Mouse (Mus musculus) B cell, adult 2 months (primary cell): Measurements from ENCODE around the gene Zmym2.
"Not testable (repeated sequence)": the region's sequence is repeated elsewhere in the genome, so short reads cannot be mapped to it uniquely, and the experiment has no call there.

ENCODE experiments used
- DNase-seq, 2 experiments: peaks; one replicate each; pipeline ENCODE4 v3.0.0; 2022

Gene Zmym2

DNA sequence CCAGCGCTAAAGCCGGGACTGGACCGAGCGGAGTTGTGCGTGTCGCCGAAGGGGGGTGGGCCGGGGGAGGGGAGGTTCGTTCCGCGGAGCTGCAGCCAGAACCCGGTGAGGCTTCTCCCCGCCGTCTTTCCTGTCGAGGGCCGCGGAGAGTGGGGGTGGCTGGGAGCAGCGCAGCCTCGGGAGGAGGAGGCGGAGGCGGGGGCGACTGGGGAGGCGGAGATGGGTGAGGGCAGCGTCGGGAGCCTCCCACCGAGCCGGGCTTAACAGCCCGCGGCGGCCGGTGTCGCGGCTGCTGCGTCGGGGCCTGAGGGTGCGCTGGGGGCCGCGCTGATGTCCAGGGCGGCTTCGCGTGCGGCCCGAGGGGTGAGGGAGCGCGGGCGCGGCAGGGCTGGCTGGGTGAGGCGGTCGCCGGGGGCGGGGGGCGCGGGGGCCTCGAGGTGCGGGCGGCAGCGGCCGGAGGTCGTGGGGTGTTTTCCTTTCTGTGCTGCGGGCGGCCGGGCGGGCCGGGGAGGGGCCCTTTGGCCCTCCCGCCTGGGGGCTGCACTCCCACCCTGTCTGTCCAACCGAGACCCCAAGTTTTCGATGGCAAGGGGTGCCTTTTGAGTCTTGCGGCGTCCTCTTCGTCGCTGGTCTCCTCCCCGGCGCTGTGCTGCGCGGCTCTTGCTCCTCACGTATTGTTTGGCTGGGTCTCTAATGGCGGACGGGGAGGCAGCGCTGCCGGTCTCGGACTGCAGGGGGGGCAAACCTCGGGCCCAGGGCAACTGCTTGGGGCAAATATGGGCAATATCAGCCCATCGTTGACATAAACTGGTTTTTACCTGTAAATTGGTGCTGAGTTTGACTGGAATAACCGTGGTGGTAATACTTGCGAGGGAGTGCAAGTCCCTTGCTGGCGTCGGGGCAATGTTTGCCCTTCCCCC is at the start of gene Zmym2:
TSS of gene Zmym2 (plus strand) at position 60 of the 920 bp plus-strand sequence.
- DNase-seq = peak; percentile 87 to 88

GRCm38 (mm10) chr14:56844033-56844432 is 42.4 kb upstream of the Zmym2 start:
- DNase-seq = no peak

DNA sequence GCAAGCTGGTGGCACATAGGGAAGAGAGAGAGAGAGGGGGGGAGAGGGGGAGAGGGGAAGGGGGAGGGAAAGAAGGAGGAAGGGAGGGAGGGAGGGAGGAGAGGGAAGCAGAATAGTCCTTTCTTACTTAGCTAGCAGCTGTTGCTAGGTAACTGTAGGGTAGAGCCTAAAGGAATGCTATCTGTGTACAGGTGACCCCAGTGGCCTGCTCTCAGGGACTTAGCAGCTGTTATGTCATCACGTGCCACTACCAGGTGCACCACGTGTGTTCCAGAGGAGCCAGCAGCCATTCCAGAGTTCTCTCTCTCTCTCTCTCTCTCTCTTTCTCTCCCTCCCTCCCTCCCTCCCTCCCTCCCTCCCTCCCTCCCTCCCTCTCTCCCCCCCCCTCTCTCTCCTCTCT is 41.9 kb upstream of the Zmym2 start:
- no peak for DNase-seq

GRCm38 (mm10) chr14:56848322-56848721 is 38.1 kb upstream of the Zmym2 start:
- no peak for DNase-seq

- no peak for DNase-seq
These were observed 36.8 kb upstream of the Zmym2 start for GRCm38 (mm10) chr14:56849681-56850080.

DNA sequence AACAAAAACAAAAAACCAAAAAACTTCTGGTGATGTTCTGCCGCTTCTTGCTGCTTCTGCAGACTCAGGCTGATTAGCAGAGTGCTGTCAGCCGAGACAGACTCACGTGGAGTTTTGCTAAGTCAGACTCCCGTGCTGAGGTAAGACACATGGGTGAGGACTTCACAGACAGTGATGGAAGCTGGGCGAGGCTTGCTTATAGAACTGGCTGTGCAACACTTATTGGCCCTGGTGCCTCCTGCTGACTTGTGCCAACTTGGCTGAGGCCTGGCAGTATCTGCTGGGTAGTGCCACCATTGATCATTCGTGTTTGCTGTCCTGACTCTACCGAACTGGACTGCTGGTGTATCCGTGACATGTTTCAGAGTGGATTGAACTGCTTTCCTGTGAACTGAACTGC is 22.4 kb upstream of the Zmym2 start:
- DNase-seq = no peak

- DNase-seq = no peak
These were observed 21.8 kb upstream of the Zmym2 start for GRCm38 (mm10) chr14:56864641-56865040.

GRCm38 (mm10) chr14:56865112-56865511 is 21.3 kb upstream of the Zmym2 start:
- not testable (repeated sequence) for DNase-seq

DNA sequence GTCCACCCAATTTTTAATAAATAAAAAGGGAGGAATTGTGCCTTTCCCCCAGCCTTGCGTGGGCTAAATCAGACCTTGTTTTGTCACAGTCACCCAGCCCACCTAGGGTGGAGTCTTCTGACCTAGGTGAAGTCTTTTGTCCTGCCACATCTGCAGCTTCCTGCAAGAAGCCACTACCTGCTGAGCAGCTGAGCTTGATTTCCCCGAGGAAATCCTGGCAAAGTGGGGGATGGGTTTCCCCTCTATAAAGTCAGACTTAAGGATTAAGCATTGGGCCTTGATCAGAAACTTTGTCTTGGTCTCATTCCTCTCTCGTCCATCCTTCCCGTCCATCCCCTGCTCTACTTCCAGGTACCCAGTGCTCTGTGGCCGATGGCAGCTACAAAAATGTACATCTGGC is 12.9 kb upstream of the Zmym2 start:
- DNase-seq = no peak

- DNase-seq = no peak
These were observed 10.8 kb upstream of the Zmym2 start for GRCm38 (mm10) chr14:56875586-56876159.

- DNase-seq = no peak
These were observed 5.2 kb upstream of the Zmym2 start for GRCm38 (mm10) chr14:56881271-56881670.

GRCm38 (mm10) chr14:56883431-56883830 is 3.0 kb upstream of the Zmym2 start:
- no peak for DNase-seq

DNA sequence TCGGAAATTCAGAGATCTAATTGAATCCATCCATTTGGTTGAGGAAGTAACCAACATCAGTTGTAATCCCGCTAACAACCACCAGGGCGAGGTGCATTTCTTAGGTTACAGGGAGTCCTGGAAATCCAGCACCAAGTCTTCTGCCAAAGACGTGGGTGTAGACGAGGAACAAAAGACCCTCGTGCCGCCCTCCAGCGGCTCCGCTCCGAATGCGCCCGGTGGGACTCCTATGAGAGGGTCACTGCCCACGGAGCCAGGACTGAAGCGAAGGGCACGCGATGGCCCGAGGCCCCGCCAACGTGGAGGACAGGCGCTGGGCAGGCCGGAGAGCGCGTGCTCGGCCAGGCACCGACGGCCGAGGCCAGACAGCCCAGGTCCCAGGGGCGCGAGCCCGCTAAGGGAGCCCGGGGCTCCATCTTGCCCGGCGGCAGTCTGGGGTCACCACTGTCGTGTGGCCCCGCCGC is 1.1 kb upstream of the Zmym2 start:
- peak; percentile 91 to 93 for DNase-seq

GRCm38 (mm10) chr14:56885986-56886593 is 363 bp upstream of the Zmym2 start:
- peak; percentile 73 to 81 for DNase-seq

GRCm38 (mm10) chr14:56887514-56887880 is 1.0 kb downstream of the Zmym2 start:
- DNase-seq = no peak

DNA sequence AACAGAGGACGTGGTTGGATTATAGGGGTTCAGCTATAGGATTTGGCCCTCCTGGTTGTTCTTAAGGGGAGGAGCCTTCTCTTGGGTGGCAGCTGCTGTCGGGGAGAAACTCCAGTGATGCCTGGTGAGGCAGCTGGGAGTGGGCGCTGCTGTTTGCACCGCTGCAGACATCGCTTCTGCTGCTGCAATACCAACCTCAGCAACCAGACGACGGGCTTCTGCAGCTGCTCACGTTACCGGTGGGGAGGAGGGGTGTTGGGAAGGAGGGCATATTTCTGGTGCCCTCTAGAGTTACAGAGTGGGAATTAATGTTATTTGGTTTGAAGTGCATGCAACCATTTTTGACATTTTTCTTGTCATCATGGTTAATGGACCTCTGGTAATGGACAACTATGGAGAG is 1.4 kb downstream of the Zmym2 start:
- peak; percentile 79 to 84 for DNase-seq

DNA sequence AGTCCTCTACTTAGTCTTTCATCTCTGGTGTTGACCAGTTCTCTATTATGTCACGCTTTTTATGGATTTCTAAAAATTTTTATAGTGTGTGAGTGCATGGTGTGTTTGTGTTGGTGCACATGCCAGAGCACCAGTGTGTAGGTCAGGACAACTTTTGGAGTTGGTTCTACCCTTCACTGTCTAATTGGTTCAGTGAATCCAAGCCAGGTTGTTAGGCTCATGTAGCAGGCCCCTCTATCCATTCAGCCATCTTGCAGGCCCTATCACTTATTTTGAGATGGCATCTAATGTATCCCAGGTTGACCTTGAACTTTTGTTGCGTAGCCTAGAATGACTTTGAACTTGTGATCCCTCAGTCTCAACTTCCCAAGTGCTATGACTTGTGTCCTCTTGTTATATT is 2.0 kb downstream of the Zmym2 start:
- DNase-seq = no peak

GRCm38 (mm10) chr14:56894417-56894816 is 8.0 kb downstream of the Zmym2 start:
- DNase-seq = no peak

DNA sequence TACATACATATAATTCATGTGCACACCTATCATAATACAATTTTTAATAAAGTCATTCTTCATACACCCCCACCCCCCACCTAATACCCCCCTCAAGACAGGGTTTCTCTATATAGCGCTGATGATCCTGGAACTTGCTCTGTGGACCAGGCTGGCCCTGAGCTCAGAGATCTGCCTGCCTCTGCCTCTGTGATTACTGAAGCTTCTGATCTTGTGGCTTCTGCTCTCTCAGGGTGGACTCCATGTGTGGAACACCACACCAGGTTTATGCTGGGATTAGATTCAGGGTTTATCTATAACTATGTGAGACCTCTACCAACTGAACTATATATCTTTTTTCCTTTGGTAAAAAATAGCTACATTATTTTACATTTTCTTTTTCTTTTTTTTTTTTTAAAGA is 10.1 kb downstream of the Zmym2 start:
- DNase-seq = no peak

DNA sequence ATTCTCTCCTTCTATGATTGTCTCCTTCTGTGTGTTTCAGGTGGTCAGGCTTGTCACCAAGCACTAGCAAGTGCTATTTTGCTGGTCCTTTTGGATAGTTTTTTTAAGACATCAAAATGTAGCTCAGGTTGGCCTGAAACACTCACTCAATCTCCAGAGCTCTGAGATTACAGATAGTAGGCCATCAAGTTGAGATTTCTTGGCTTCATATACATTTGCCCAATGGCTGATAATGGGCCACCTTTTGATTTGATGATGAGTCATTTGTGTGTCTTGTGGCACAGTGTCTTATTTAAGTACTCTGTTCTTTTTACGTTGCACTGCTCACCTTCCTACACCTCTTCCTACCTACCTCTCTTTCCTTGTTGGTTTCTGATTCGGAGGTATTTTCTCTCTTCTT is 11.0 kb downstream of the Zmym2 start:
- DNase-seq = no peak

GRCm38 (mm10) chr14:56899656-56900055 is 13.2 kb downstream of the Zmym2 start:
- DNase-seq = no peak

DNA sequence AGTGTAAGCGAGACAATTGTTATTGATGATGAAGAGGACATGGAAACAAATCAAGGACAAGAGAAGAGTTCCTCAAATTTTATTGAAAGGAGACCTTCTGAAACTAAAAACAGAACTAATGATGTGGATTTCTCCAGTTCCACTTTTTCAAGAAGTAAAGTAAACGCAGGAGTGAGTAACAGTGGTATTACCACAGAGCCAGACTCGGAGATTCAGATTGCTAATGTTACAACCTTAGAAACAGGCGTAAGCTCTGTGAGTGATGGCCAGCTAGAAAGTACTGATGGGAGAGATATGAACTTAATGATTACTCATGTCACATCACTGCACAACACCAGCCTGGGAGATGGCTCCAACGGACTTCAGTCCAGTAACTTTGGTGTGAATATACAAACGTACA is 16.6 kb downstream of the Zmym2 start:
- no peak for DNase-seq

GRCm38 (mm10) chr14:56905696-56906095 is 19.2 kb downstream of the Zmym2 start:
- no peak for DNase-seq

GRCm38 (mm10) chr14:56918532-56918931 is 32.1 kb downstream of the Zmym2 start:
- no peak for DNase-seq
